Mouse (Mus musculus): Measurements from ENCODE around the gene Tspan12. TPM values are rescaled to one million over a fixed set of nuclear protein-coding genes. Genes with fewer than 3 reads are reported as not detected.

Gene Tspan12
- polyA plus RNA-seq, 1 experiment from 2014 or later, result 30.0 TPM

DNA sequence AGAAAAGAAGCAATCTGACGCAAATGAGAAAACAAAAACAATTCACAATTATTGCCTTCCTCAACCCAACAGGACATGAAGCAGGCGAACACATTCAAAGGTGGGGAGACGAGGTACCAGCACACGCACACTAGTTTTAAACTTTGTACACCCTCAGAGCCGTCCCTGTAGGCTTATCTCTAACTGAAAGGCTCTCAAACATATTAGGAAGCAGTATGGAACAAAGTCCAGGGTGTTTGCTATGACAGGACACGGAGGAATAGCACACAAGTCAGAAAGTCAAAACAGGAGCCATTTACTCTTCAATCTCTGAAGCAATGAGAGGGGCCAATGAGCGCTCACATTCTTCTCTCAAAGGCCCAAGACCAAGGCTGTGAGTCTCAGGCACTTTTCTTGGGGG is 24.3 kb downstream of the Tspan12 start:
- WGBS (ENCODE audit: insufficient replicate concordance), result 69% methylated on average over 7 of the region's 7 CpGs
- Histone ChIP-seq H3K9ac (no peak overlapping the region), H3K4me1 (no peaks in the 10 kb centered on the region), H3K4me3 (no peak overlapping the region), H3K27ac (no peak overlapping the region), H3K4me2 (no peak overlapping the region), H3K9me3 (replicated peaks) (no peaks in the 10 kb centered on the region), H3K27me3 (replicated peaks) (no peaks in the 10 kb centered on the region), H3K36me3 (no peaks in the 10 kb centered on the region)
- no peak for ATAC-seq

DNA sequence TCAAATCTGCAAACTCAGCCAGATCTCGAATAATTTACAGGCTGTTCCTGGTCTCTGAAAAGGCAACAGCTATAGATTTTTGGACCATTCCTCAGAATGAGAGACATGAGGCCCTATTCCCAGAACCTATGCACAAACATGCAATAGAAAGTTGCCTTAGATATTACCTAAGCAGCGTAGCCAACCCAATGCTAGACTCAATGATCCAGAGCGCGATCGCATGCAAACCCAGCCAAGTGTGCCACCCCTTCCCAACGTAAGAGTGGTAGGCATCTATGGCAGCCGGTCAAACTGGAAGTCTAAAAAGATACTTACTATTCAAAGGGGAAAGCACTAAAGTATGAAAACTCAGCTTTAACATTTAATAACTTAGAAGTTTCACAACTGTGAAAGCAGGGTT is 28.6 kb downstream of the Tspan12 start:
- 0 out of 2 replicates have a peak, but pooled peaks cover 2% of the 10 kb centered on the region for H3K4me1 ChIP-seq
- no peaks in the 10 kb centered on the region for H3K9me3 ChIP-seq (replicated peaks)
- ATAC-seq, result no peak
- no peak overlapping the region for H3K9ac ChIP-seq
- H3K27ac ChIP-seq, result no peak overlapping the region
- no peak overlapping the region for H3K4me3 ChIP-seq
- H3K36me3 ChIP-seq, result no peaks in the 10 kb centered on the region
- whole genome bisulfite sequencing (ENCODE audit: insufficient replicate concordance), result 84% methylated on average over 7 of the region's 7 CpGs
- H3K27me3 ChIP-seq (replicated peaks), result no peaks in the 10 kb centered on the region
- H3K4me2 ChIP-seq, result no peak overlapping the region

DNA sequence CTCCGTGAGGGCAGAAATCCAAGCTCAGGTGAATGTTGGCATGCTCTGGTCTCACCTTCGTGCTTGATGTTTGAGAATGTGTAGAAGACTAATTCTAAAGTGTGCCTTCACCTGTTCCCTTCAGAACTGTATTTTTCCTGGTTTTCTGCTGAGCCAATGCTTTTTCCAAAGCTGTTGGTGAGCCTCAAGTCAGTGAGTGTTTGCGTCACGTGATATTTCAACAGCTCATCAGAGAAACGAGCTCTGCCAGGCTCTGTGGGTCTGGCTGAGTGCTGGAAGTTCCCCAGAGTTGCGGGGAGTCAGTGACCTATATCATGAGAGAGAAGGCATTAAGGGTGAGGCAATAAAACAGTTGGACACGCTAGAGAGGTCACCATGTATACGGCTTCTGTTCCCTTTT is 29.0 kb downstream of the Tspan12 start:
- WGBS (ENCODE audit: insufficient replicate concordance), result 69% methylated on average over 8 of the region's 8 CpGs
- Histone ChIP-seq H3K27me3 (replicated peaks) (no peaks in the 10 kb centered on the region), H3K27ac (no peak overlapping the region), H3K4me1 (0 out of 2 replicates have a peak, but pooled peaks cover 6% of the 10 kb centered on the region), H3K9me3 (replicated peaks) (no peaks in the 10 kb centered on the region), H3K4me3 (no peak overlapping the region), H3K36me3 (no peaks in the 10 kb centered on the region), H3K9ac (no peak overlapping the region), H3K4me2 (no peak overlapping the region)
- no peak for ATAC-seq

DNA sequence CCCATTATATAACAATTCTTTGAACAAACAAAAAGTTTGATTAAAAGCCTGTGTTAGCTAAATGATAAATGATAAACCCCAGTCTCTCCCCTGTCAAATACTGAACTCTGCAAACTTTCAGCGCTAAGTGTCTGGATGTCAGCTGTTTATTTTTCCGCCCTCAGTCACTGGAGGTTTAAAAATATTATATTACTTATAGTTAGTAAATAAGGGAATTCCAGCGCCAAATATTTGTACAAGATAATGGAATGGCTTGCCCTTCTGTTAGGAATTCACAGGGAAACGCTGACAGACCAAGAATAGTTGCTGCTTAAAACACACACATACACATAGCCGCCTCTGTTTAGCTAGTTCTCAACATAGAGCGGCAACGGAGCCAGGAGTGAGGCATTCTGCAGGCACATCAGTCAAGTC is 29.6 kb downstream of the Tspan12 start:
- Histone ChIP-seq H3K9ac (no peak overlapping the region), H3K27ac (no peak overlapping the region), H3K4me1 (0 out of 2 replicates have a peak, but pooled peaks cover 8% of the 10 kb centered on the region), H3K36me3 (no peaks in the 10 kb centered on the region), H3K27me3 (replicated peaks) (no peaks in the 10 kb centered on the region), H3K4me2 (no peak overlapping the region), H3K9me3 (replicated peaks) (no peaks in the 10 kb centered on the region), H3K4me3 (no peak overlapping the region)
- ATAC-seq, result no peak
- WGBS (ENCODE audit: insufficient replicate concordance), result 67% methylated on average over 7 of the region's 7 CpGs

DNA sequence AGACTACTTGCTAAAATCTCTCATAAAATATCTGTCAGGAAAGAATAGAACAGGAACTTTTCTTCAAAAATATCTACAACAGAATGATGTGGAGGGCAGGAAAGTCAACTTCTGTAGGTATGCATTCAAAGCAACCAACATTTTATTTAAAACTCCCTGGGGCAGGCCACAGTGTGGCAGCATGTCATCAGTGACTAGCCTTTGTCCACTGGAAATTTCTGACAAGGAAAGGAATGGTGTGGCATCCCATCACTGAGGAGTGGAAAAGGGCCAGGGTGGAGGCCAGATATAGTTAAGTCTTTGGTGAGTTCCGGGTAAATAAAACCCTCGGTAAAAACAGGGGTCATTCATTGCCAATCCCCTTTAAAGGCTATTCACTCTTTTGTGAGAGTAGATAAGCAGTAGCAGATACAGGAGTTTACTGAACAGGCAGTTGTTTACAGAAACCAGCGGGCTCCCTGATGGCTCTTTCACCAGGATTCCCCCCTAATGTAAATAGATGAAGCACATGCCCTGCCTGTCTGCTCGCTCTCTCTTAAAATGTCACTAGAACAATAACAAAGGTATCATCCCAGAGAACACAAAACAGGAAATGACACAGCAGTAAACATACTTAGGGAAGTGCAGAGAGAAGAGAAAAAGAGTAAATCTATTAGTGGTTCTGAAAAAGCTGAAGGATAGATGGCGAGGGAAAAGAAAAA is 34.1 kb downstream of the Tspan12 start:
- peaks cover 12% of the 10 kb centered on the region for H3K36me3 ChIP-seq
- no peak overlapping the region for H3K27ac ChIP-seq
- H3K9me3 ChIP-seq (replicated peaks), result no peaks in the 10 kb centered on the region
- no peak overlapping the region for H3K9ac ChIP-seq
- 0 out of 2 replicates have a peak, but pooled peaks cover 8% of the 10 kb centered on the region for H3K4me1 ChIP-seq
- H3K27me3 ChIP-seq (replicated peaks), result no peaks in the 10 kb centered on the region
- no peak overlapping the region for H3K4me3 ChIP-seq
- ATAC-seq, result no peak
- WGBS (ENCODE audit: insufficient replicate concordance), result 38% methylated on average over 5 of the region's 5 CpGs
- H3K4me2 ChIP-seq, result no peak overlapping the region

GRCm38 (mm10) chr6:21806005-21806404 is 46.3 kb downstream of the Tspan12 start:
- 84% methylated on average over 7 of the region's 7 CpGs for WGBS (ENCODE audit: insufficient replicate concordance)
- H3K9ac ChIP-seq, result no peak overlapping the region
- no peak overlapping the region for H3K27ac ChIP-seq
- ATAC-seq, result no peak
- no peak overlapping the region for H3K4me3 ChIP-seq
- H3K9me3 ChIP-seq (replicated peaks), result no peaks in the 10 kb centered on the region
- no peaks in the 10 kb centered on the region for H3K27me3 ChIP-seq (replicated peaks)
- no peak overlapping the region for H3K4me2 ChIP-seq
- H3K36me3 ChIP-seq, result peaks cover 3% of the 10 kb centered on the region; the same call in 1 of the 2 replicates
- H3K4me1 ChIP-seq, result no peaks in the 10 kb centered on the region

GRCm38 (mm10) chr6:21805013-21805570 is 47.2 kb downstream of the Tspan12 start:
- no peak for ATAC-seq
- Histone ChIP-seq H3K9me3 (replicated peaks) (no peaks in the 10 kb centered on the region), H3K36me3 (peaks cover 5% of the 10 kb centered on the region; the same call in 1 of the 2 replicates), H3K4me1 (no peaks in the 10 kb centered on the region), H3K4me3 (no peak overlapping the region), H3K27me3 (replicated peaks) (no peaks in the 10 kb centered on the region), H3K4me2 (no peak overlapping the region), H3K27ac (no peak overlapping the region), H3K9ac (no peak overlapping the region)
- WGBS (ENCODE audit: insufficient replicate concordance), result 76% methylated on average over 7 of the region's 7 CpGs

DNA sequence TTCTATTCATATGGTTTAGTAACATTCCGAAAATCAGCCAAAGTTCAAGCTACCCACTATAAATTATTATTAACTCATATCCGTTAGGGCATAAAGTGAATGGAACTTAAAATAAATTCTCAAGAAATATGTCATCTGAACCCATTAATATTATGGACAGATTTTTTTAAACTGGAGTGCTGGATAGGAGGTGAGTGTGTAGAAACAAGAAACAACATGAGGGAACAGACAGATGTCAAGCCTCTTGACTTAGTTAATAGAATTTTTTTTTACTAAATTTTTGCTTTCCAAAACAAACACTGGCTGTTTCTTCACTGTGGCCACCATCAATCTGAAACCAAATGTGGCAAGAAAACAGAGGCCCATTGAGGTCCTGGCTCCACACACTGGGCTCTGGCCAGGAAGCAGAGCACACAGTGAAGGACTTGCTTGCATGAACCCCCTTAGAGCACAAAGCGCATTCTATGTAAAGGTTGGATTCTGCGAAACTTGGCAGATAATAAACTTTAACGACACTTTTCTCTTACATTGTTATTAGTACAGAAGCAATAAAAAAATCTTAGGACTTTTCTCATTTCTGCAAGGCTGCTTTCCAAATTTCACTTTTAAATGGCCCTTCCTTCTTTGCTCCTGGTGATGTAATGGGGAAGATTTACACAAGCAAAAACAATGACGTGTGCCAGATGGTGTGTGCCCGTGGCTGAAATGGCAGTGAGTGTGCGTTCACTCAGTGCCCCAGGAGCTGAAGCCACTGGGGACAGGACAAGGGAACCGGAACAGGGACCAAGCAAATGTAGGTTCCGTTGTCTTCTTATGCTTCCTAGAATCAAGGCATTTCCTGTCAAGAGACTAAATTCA is 48.6 kb downstream of the Tspan12 start:
- Histone ChIP-seq H3K9ac (no peak overlapping the region), H3K36me3 (peaks cover 13% of the 10 kb centered on the region; the same call in 1 of the 2 replicates), H3K27me3 (replicated peaks) (no peaks in the 10 kb centered on the region), H3K4me1 (no peaks in the 10 kb centered on the region), H3K9me3 (replicated peaks) (no peaks in the 10 kb centered on the region), H3K4me2 (no peak overlapping the region), H3K27ac (no peak overlapping the region), H3K4me3 (no peak overlapping the region)
- ATAC-seq, result no peak
- 80% methylated on average over 10 of the region's 10 CpGs for WGBS (ENCODE audit: insufficient replicate concordance)

GRCm38 (mm10) chr6:21798581-21798980 is 53.7 kb downstream of the Tspan12 start:
- ATAC-seq, result no peak
- WGBS (ENCODE audit: insufficient replicate concordance), result 66% methylated on average over 9 of the region's 9 CpGs
- Histone ChIP-seq H3K27me3 (replicated peaks) (no peaks in the 10 kb centered on the region), H3K27ac (no peak overlapping the region), H3K4me2 (no peak overlapping the region), H3K9me3 (replicated peaks) (no peaks in the 10 kb centered on the region), H3K4me3 (no peak overlapping the region), H3K9ac (no peak overlapping the region), H3K4me1 (peaks cover 3% of the 10 kb centered on the region; the same call in 1 of the 2 replicates), H3K36me3 (peaks cover 18% of the 10 kb centered on the region)

- no peak overlapping the region for H3K27ac ChIP-seq
- H3K4me2 ChIP-seq, result no peak overlapping the region
- H3K9me3 ChIP-seq (replicated peaks), result no peaks in the 10 kb centered on the region
- H3K27me3 ChIP-seq (replicated peaks), result no peaks in the 10 kb centered on the region
- H3K4me1 ChIP-seq, result peaks cover 6% of the 10 kb centered on the region; the same call in 1 of the 2 replicates
- no peak overlapping the region for H3K9ac ChIP-seq
- no peak for ATAC-seq
- H3K36me3 ChIP-seq, result peaks cover 18% of the 10 kb centered on the region
- WGBS (ENCODE audit: insufficient replicate concordance), result 78% methylated on average over 4 of the region's 4 CpGs
- H3K4me3 ChIP-seq, result no peak overlapping the region
These were observed 55.2 kb downstream of the Tspan12 start for GRCm38 (mm10) chr6:21797087-21797486.

GRCm38 (mm10) chr6:21796413-21796812 is 55.9 kb downstream of the Tspan12 start:
- Histone ChIP-seq H3K36me3 (peaks cover 18% of the 10 kb centered on the region), H3K9ac (no peak overlapping the region), H3K27ac (no peak overlapping the region), H3K4me3 (no peak overlapping the region), H3K27me3 (replicated peaks) (no peaks in the 10 kb centered on the region), H3K4me1 (peaks cover 12% of the 10 kb centered on the region), H3K4me2 (no peak overlapping the region), H3K9me3 (replicated peaks) (no peaks in the 10 kb centered on the region)
- no peak for ATAC-seq
- 84% methylated on average over 10 of the region's 10 CpGs for WGBS (ENCODE audit: insufficient replicate concordance)

DNA sequence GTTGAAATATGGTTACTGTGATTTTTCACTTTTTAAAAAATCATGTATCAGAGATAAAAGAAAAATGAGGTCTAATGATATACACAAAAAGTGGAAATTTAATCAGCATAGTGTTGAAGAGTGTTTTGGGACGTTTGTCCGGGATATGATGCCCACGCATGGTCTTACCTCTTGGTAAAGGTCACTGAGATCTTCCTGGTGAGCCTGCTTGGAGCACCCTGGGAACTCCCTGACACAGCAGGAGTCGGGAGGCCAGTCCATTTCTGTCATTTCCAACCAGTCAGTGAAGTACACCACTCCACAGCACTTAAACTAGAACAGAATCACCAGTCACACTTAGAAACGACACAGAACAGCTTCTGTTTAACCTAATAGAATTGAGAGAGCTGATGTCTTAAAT is 56.9 kb downstream of the Tspan12 start:
- Histone ChIP-seq H3K36me3 (peaks cover 18% of the 10 kb centered on the region), H3K9me3 (replicated peaks) (no peaks in the 10 kb centered on the region), H3K4me1 (peaks cover 22% of the 10 kb centered on the region), H3K4me2 (no peak overlapping the region), H3K27me3 (replicated peaks) (no peaks in the 10 kb centered on the region), H3K4me3 (no peak overlapping the region), H3K27ac (no peak overlapping the region), H3K9ac (no peak overlapping the region)
- ATAC-seq, result no peak
- 82% methylated on average over 5 of the region's 5 CpGs for WGBS (ENCODE audit: insufficient replicate concordance)
